Mouse (Mus musculus): ENCODE results near the gene Tep1. TPM values are rescaled to one million over a fixed set of nuclear protein-coding genes. Genes with fewer than 3 reads are reported as not detected.
"Not testable (repeated sequence)": the region's sequence is repeated elsewhere in the genome, so short reads cannot be mapped to it uniquely, and the experiment has no call there.

The Tep1 gene
- polyA plus RNA-seq, 1 experiment from 2014 or later = 11.5 TPM

GRCm38 (mm10) chr14:50875175-50875574 is 4.8 kb upstream of the Tep1 start:
- Histone ChIP-seq H3K9me3 (replicated peaks; ENCODE audit: control insufficient read depth, low read length) (no peaks in the 10 kb centered on the region), H3K4me1 (ENCODE audit: control insufficient read depth, insufficient read depth, low read length) (0 out of 2 replicates have a peak, but pooled peaks cover 3% of the 10 kb centered on the region), H3K27ac (ENCODE audit: low read length) (no peak overlapping the region), H3K9ac (ENCODE audit: low read length) (no peak overlapping the region), H3K4me3 (replicated peaks; ENCODE audit: low read length) (no peak overlapping the region), H3K36me3 (ENCODE audit: control insufficient read depth, insufficient read depth, low read length) (no peaks in the 10 kb centered on the region), H3K27me3 (ENCODE audit: control insufficient read depth, insufficient read depth, low read length) (no peaks in the 10 kb centered on the region), H3K4me2 (ENCODE audit: low read depth, low read length) (no peak overlapping the region)
- ATAC-seq (ENCODE audit: insufficient read depth, low FRiP score) = no peak
- WGBS = 85% methylated on average over 3 of the region's 3 CpGs

DNA sequence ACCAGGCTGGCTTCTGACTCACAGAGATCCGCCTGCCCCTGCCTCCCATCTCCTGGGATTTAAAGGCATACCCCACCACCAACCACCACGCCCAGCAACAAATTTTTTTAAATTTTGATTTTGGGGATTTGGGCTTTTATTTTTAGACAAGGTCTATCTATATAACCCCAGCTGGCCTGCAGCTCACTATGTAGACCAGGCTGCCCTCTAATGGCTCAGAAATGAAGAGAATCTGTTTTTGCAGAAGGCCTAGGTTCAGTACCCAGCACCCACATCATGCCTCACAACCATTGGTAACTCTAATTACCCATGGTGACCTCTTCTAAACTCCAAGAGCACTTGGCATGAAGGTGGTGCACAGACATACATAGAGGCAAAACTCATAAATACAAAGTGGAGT is 924 bp upstream of the Tep1 start:
- H3K27me3 ChIP-seq (ENCODE audit: control insufficient read depth, insufficient read depth, low read length) = no peaks in the 10 kb centered on the region
- H3K9me3 ChIP-seq (replicated peaks; ENCODE audit: control insufficient read depth, low read length) = no peaks in the 10 kb centered on the region
- no peak overlapping the region for H3K4me3 ChIP-seq (replicated peaks; ENCODE audit: low read length)
- no peak for ATAC-seq (ENCODE audit: insufficient read depth, low FRiP score)
- H3K4me1 ChIP-seq (ENCODE audit: control insufficient read depth, insufficient read depth, low read length) = 0 out of 2 replicates have a peak, but pooled peaks cover 3% of the 10 kb centered on the region
- H3K9ac ChIP-seq (ENCODE audit: low read length) = no peak overlapping the region
- no peak overlapping the region for H3K4me2 ChIP-seq (ENCODE audit: low read depth, low read length)
- no peaks in the 10 kb centered on the region for H3K36me3 ChIP-seq (ENCODE audit: control insufficient read depth, insufficient read depth, low read length)
- WGBS = 86% methylated on average over 2 of the region's 2 CpGs
- H3K27ac ChIP-seq (ENCODE audit: low read length) = no peak overlapping the region

GRCm38 (mm10) chr14:50870805-50871143 is 414 bp upstream of the Tep1 start:
- WGBS = 18% methylated on average over 5 of the region's 5 CpGs
- peak; percentile 30 for ATAC-seq (ENCODE audit: insufficient read depth, low FRiP score)

GRCm38 (mm10) chr14:50868656-50869055 is 1.7 kb downstream of the Tep1 start:
- Histone ChIP-seq H3K27me3 (ENCODE audit: control insufficient read depth, insufficient read depth, low read length) (no peaks in the 10 kb centered on the region), H3K4me1 (ENCODE audit: control insufficient read depth, insufficient read depth, low read length) (0 out of 2 replicates have a peak, but pooled peaks cover 3% of the 10 kb centered on the region), H3K36me3 (ENCODE audit: control insufficient read depth, insufficient read depth, low read length) (no peaks in the 10 kb centered on the region; the same call in 1 of the 2 replicates), H3K4me3 (replicated peaks; ENCODE audit: low read length) (no peak overlapping the region), H3K9ac (ENCODE audit: low read length) (no peak overlapping the region), H3K9me3 (replicated peaks; ENCODE audit: control insufficient read depth, low read length) (no peaks in the 10 kb centered on the region), H3K4me2 (ENCODE audit: low read depth, low read length) (no peak overlapping the region), H3K27ac (ENCODE audit: low read length) (no peak overlapping the region)
- WGBS = 91% methylated on average over 5 of the region's 5 CpGs
- no peak for ATAC-seq (ENCODE audit: insufficient read depth, low FRiP score)

More at GRCm38 (mm10) chr14:50870805-50871143, 414 bp upstream of the Tep1 start:
- Histone ChIP-seq H3K4me3 (replicated peaks; ENCODE audit: low read length) (peak overlapping the region; percentile 68), H3K9ac (ENCODE audit: low read length) (peak overlapping the region; percentile 79), H3K4me2 (ENCODE audit: low read depth, low read length) (peak overlapping the region; percentile 66), H3K27ac (ENCODE audit: low read length) (peak overlapping the region; percentile 87; the same call in 1 of the 2 replicates), H3K9me3 (replicated peaks; ENCODE audit: control insufficient read depth, low read length) (no peaks in the 10 kb centered on the region), H3K36me3 (ENCODE audit: control insufficient read depth, insufficient read depth, low read length) (no peaks in the 10 kb centered on the region), H3K27me3 (ENCODE audit: control insufficient read depth, insufficient read depth, low read length) (no peaks in the 10 kb centered on the region), H3K4me1 (ENCODE audit: control insufficient read depth, insufficient read depth, low read length) (0 out of 2 replicates have a peak, but pooled peaks cover 3% of the 10 kb centered on the region)

- no peaks in the 10 kb centered on the region; the same call in 1 of the 2 replicates for H3K36me3 ChIP-seq (ENCODE audit: control insufficient read depth, insufficient read depth, low read length)
- H3K4me1 ChIP-seq (ENCODE audit: control insufficient read depth, insufficient read depth, low read length) = 0 out of 2 replicates have a peak, but pooled peaks cover 3% of the 10 kb centered on the region
- 72% methylated on average over 4 of the region's 4 CpGs for WGBS
- no peak for ATAC-seq (ENCODE audit: insufficient read depth, low FRiP score)
- H3K4me2 ChIP-seq (ENCODE audit: low read depth, low read length) = no peak overlapping the region
- no peaks in the 10 kb centered on the region for H3K9me3 ChIP-seq (replicated peaks; ENCODE audit: control insufficient read depth, low read length)
- H3K4me3 ChIP-seq (replicated peaks; ENCODE audit: low read length) = no peak overlapping the region
- H3K27me3 ChIP-seq (ENCODE audit: control insufficient read depth, insufficient read depth, low read length) = no peaks in the 10 kb centered on the region
- H3K9ac ChIP-seq (ENCODE audit: low read length) = no peak overlapping the region
- H3K27ac ChIP-seq (ENCODE audit: low read length) = no peak overlapping the region
These were observed 2.1 kb downstream of the Tep1 start for GRCm38 (mm10) chr14:50868211-50868610.

- H3K36me3 ChIP-seq (ENCODE audit: control insufficient read depth, insufficient read depth, low read length) = no peaks in the 10 kb centered on the region; the same call in 1 of the 2 replicates
- no peak overlapping the region for H3K4me3 ChIP-seq (replicated peaks; ENCODE audit: low read length)
- H3K9me3 ChIP-seq (replicated peaks; ENCODE audit: control insufficient read depth, low read length) = no peaks in the 10 kb centered on the region
- no peak overlapping the region for H3K27ac ChIP-seq (ENCODE audit: low read length)
- 91% methylated on average over 3 of the region's 3 CpGs for WGBS
- H3K27me3 ChIP-seq (ENCODE audit: control insufficient read depth, insufficient read depth, low read length) = no peaks in the 10 kb centered on the region
- H3K9ac ChIP-seq (ENCODE audit: low read length) = no peak overlapping the region
- ATAC-seq (ENCODE audit: insufficient read depth, low FRiP score) = no peak
- no peak overlapping the region for H3K4me2 ChIP-seq (ENCODE audit: low read depth, low read length)
- H3K4me1 ChIP-seq (ENCODE audit: control insufficient read depth, insufficient read depth, low read length) = 0 out of 2 replicates have a peak, but pooled peaks cover 3% of the 10 kb centered on the region
These were observed 3.4 kb downstream of the Tep1 start for GRCm38 (mm10) chr14:50866966-50867365.

GRCm38 (mm10) chr14:50865005-50865404 is 5.4 kb downstream of the Tep1 start:
- not testable (repeated sequence) for H3K36me3 ChIP-seq (ENCODE audit: control insufficient read depth, insufficient read depth, low read length); H3K4me1 ChIP-seq (ENCODE audit: control insufficient read depth, insufficient read depth, low read length); H3K4me3 ChIP-seq (replicated peaks; ENCODE audit: low read length); H3K27ac ChIP-seq (ENCODE audit: low read length); H3K9ac ChIP-seq (ENCODE audit: low read length); H3K4me2 ChIP-seq (ENCODE audit: low read depth, low read length); H3K9me3 ChIP-seq (replicated peaks; ENCODE audit: control insufficient read depth, low read length); H3K27me3 ChIP-seq (ENCODE audit: control insufficient read depth, insufficient read depth, low read length); ATAC-seq (ENCODE audit: insufficient read depth, low FRiP score)

DNA sequence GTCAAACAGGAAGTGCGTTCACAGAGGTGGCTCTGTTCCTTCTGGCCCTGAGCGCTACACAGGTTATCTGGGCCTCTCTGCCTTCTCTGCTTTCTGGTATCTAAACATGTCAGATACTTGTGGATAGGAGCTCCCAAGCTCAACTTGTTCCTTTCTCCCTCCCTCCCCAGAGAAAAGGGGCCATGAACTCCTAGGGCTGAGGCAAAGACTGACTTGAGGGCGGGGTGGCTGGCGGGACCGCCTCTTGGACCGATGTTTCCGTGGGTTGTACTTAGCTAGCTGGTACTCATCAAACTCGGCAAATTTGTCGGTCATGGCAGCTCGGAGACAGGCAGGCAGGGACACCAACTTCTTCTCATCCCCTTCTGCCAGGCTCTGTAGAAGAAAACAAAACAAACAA is 7.7 kb downstream of the Tep1 start:
- H3K27ac ChIP-seq (ENCODE audit: low read length) = no peak overlapping the region
- H3K9me3 ChIP-seq (replicated peaks; ENCODE audit: control insufficient read depth, low read length) = 0 out of 2 replicates have a peak, but pooled peaks cover 3% of the 10 kb centered on the region
- H3K9ac ChIP-seq (ENCODE audit: low read length) = no peak overlapping the region
- H3K4me1 ChIP-seq (ENCODE audit: control insufficient read depth, insufficient read depth, low read length) = no peaks in the 10 kb centered on the region
- WGBS = 90% methylated on average over 10 of the region's 10 CpGs
- H3K4me3 ChIP-seq (replicated peaks; ENCODE audit: low read length) = no peak overlapping the region
- ATAC-seq (ENCODE audit: insufficient read depth, low FRiP score) = no peak
- H3K36me3 ChIP-seq (ENCODE audit: control insufficient read depth, insufficient read depth, low read length) = peaks cover 5% of the 10 kb centered on the region
- no peak overlapping the region for H3K4me2 ChIP-seq (ENCODE audit: low read depth, low read length)
- H3K27me3 ChIP-seq (ENCODE audit: control insufficient read depth, insufficient read depth, low read length) = no peaks in the 10 kb centered on the region

GRCm38 (mm10) chr14:50855788-50856187 is 14.6 kb downstream of the Tep1 start:
- WGBS = 83% methylated on average over 5 of the region's 5 CpGs
- H3K4me1 ChIP-seq (ENCODE audit: control insufficient read depth, insufficient read depth, low read length) = no peaks in the 10 kb centered on the region
- no peak for ATAC-seq (ENCODE audit: insufficient read depth, low FRiP score)
- no peak overlapping the region for H3K9ac ChIP-seq (ENCODE audit: low read length)
- no peaks in the 10 kb centered on the region for H3K27me3 ChIP-seq (ENCODE audit: control insufficient read depth, insufficient read depth, low read length)
- no peak overlapping the region for H3K4me2 ChIP-seq (ENCODE audit: low read depth, low read length)
- no peak overlapping the region for H3K4me3 ChIP-seq (replicated peaks; ENCODE audit: low read length)
- H3K9me3 ChIP-seq (replicated peaks; ENCODE audit: control insufficient read depth, low read length) = 0 out of 2 replicates have a peak, but pooled peaks cover 3% of the 10 kb centered on the region
- no peak overlapping the region for H3K27ac ChIP-seq (ENCODE audit: low read length)
- H3K36me3 ChIP-seq (ENCODE audit: control insufficient read depth, insufficient read depth, low read length) = peaks cover 8% of the 10 kb centered on the region; the same call in 1 of the 2 replicates

Measured in stomach, embryonic 16.5 days (tissue).